Mouse (Mus musculus): ENCODE results near the gene Nsun2.

DNA sequence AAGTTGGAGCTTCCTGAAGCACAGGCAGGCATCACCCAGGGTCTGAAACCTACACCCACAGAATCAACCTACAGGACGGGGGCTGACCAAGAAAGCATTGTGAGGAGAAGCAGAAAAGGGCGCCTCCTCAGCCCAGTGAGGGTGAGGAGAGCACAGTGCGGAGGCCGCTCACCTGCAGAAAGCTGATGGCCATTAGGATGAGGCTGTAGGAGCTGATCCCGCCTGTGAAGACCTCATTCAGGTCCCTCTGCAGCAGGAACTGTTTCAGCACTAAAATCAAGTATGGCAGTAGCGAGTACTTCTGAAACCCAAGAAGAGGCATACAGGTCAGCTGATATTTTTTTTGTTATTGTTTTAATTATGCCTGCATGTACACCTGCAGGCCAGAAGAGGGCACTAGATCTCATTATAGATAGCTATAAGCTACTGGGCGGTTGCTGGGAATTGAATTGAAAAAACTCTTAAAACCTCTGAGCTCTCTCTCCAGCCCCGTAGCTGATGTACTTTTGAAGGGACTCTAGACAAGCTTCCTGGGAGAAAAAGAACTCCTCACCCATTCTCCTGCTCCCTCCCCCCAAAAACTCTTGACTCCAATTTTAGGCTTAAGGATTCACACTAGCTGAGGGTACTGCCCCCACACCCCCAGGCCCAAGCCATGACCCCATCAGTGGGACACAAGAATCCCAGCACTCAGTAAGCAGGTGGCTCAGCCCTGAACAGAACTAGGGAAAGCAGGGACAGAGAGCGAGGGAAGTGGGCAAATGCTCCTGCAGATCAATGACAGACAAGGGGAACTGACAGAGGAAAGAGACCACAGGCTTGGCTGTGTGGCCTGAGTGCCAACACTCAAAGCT lies 23.9 kb upstream of the Nsun2 start:
- TF ChIP-seq CTCF (IDR thresholded peaks at IDR 0.05; ENCODE audit: insufficient read depth, low read length) (no peak), POLR2A (IDR thresholded peaks at IDR 0.05; ENCODE audit: borderline replicate concordance, extremely low read depth, low read depth, low read length) (no peak)

Data from lung, adult 2 months (tissue).